Mouse (Mus musculus): Measurements from ENCODE around the gene Vip. TPM values are rescaled to one million over a fixed set of nuclear protein-coding genes. Genes with fewer than 3 reads are reported as not detected.

The Vip gene
- polyA plus RNA-seq, 1 experiment from 2014 or later, result 0.91 TPM

Other genes with a start within 250 kb of the Vip start
- gene Syne1, start 87.7 kb upstream of the Vip start, polyA plus RNA-seq (2014; fragmentation: Nextera tagmentation; extraction: Ambion mirVana), result 17.8 and 20.7 TPM in 2 replicates
- 0.66 and 1.4 TPM in 2 replicates for gene Myct1, start 45.4 kb upstream of the Vip start, polyA plus RNA-seq (2014; fragmentation: Nextera tagmentation; extraction: Ambion mirVana)
- 10.5 and 14.7 TPM in 2 replicates for gene Fbxo5, start 166.4 kb downstream of the Vip start, polyA plus RNA-seq (2014; fragmentation: Nextera tagmentation; extraction: Ambion mirVana)
- 10.2 and 13.4 TPM in 2 replicates for gene Mtrf1l, start 184.7 kb downstream of the Vip start, polyA plus RNA-seq (2014; fragmentation: Nextera tagmentation; extraction: Ambion mirVana)